Comparison of ENCODE assay signal across 9 mouse cellular contexts in the genomic region with DNA sequence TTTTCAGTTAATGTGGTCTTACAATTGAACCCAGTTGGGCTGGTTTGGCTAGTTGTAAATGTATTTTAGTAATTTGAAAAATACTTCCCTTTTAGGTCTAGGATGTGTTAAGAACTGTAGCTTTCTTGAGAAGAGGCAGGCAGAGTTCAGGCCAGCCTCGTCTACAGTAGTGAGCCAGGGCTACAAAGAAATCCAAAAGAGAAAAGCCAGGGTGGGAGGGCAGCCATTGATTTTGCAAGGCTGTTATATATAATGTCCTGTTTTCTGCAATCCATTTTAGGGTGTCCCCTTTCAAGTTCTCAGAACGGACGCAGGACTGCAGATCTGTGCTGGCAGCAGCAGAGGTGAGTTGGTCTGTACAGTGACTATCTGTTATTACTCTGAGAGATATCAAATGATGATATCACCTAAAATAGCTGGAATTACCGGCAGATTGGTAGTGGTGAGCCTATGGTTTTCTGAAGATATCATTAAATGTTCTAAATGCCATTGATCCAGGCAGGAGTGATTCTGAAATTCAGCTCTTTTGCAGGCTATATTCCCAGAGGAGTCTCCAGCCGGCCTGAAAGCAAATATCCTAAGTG. TPM values are rescaled to one million over a fixed set of nuclear protein-coding genes. Genes with fewer than 3 reads are reported as not detected.
DNase-seq lines count a peak whose midpoint lies in the region; ATAC-seq and TF ChIP-seq lines count a peak whose summit lies in the region.
"Had no signal": no experiment of that assay in that cellular context is flagged by ENCODE, and none has a peak within 500 bp of the region (broad histone marks: within the 10 kb centered on the region; RNA-seq: fewer than 3 reads in every experiment).

No protein-coding gene starts in this region.

- no peaks in the 10 kb centered on the region for H3K9me3 ChIP-seq in lung, embryonic 14.5 days (ENCODE audit: low read depth, low read length)
- no peaks in the 10 kb centered on the region for H3K9me3 ChIP-seq in embryonic facial prominence, embryonic 15.5 days (replicated peaks)
- H3K9me3 ChIP-seq in limb, embryonic 10.5 days (replicated peaks) = no peaks in the 10 kb centered on the region
- no peaks in the 10 kb centered on the region for H3K9me3 ChIP-seq in neural tube, embryonic 15.5 days (replicated peaks)

- H3K4me1 ChIP-seq in lung, embryonic 14.5 days (ENCODE audit: insufficient read depth) = peaks cover 10% of the 10 kb centered on the region
- H3K4me1 ChIP-seq in embryonic facial prominence, embryonic 15.5 days = peaks cover 31% of the 10 kb centered on the region
- peaks cover 27% of the 10 kb centered on the region for H3K4me1 ChIP-seq in limb, embryonic 10.5 days
- H3K4me1 ChIP-seq in neural tube, embryonic 15.5 days = peaks cover 48% of the 10 kb centered on the region

- 7% methylated on average over 5 of the region's 5 CpGs for WGBS in lung, embryonic 14.5 days
- WGBS in embryonic facial prominence, embryonic 15.5 days = 10% methylated on average over 5 of the region's 5 CpGs
- 25% methylated on average over 5 of the region's 5 CpGs for WGBS in limb, embryonic 10.5 days
- 13% methylated on average over 5 of the region's 5 CpGs for WGBS in neural tube, embryonic 15.5 days

- H3K36me3 ChIP-seq in lung, embryonic 14.5 days (ENCODE audit: insufficient read depth) = peaks cover 60% of the 10 kb centered on the region
- H3K36me3 ChIP-seq in embryonic facial prominence, embryonic 15.5 days = peaks cover 45% of the 10 kb centered on the region
- peaks cover 62% of the 10 kb centered on the region for H3K36me3 ChIP-seq in limb, embryonic 10.5 days
- peaks cover 49% of the 10 kb centered on the region for H3K36me3 ChIP-seq in neural tube, embryonic 15.5 days

- no peak for TF ChIP-seq CTCF in lung, embryonic 14.5 days (IDR thresholded peaks at IDR 0.05; ENCODE audit: low read depth)

- peak overlapping the region; percentile 84 for H3K9ac ChIP-seq in lung, embryonic 14.5 days
- peak overlapping the region; percentile 86; the same call in 1 of the 2 replicates for H3K9ac ChIP-seq in embryonic facial prominence, embryonic 15.5 days
- H3K9ac ChIP-seq in neural tube, embryonic 15.5 days (replicated peaks) = peak overlapping the region; percentile 55

- peak overlapping the region; percentile 82 for H3K4me2 ChIP-seq in lung, embryonic 14.5 days
- H3K4me2 ChIP-seq in embryonic facial prominence, embryonic 15.5 days (replicated peaks) = peak overlapping the region; percentile 58
- peak overlapping the region; percentile 67 for H3K4me2 ChIP-seq in neural tube, embryonic 15.5 days

- H3K4me3 ChIP-seq in lung, embryonic 14.5 days (ENCODE audit: low read depth, low read length) = peak overlapping the region; percentile 72
- H3K4me3 ChIP-seq in embryonic facial prominence, embryonic 15.5 days (replicated peaks) = peak overlapping the region; percentile 64
- peak overlapping the region; percentile 79 for H3K4me3 ChIP-seq in limb, embryonic 10.5 days
- peak overlapping the region; percentile 71 for H3K4me3 ChIP-seq in neural tube, embryonic 15.5 days (replicated peaks)

- no peak for ATAC-seq in lung, embryonic 14.5 days (ENCODE audit: insufficient read depth)
- ATAC-seq in embryonic facial prominence, embryonic 15.5 days (ENCODE audit: insufficient number of reproducible peaks, low FRiP score, low TSS enrichment, low read depth) = no peak
- no peak for ATAC-seq in neural tube, embryonic 15.5 days (ENCODE audit: low FRiP score)

- H3K27ac ChIP-seq in lung, embryonic 14.5 days (ENCODE audit: low read depth) = peak overlapping the region; percentile 89
- H3K27ac ChIP-seq in embryonic facial prominence, embryonic 15.5 days (replicated peaks) = peak overlapping the region; percentile 92
- peak overlapping the region; percentile 97 for H3K27ac ChIP-seq in limb, embryonic 10.5 days
- H3K27ac ChIP-seq in neural tube, embryonic 15.5 days (replicated peaks) = peak overlapping the region; percentile 95; the same call in 1 of the 2 replicates

- H3K27me3 ChIP-seq in lung, embryonic 14.5 days (ENCODE audit: insufficient read depth, low read length) = no peaks in the 10 kb centered on the region
- H3K27me3 ChIP-seq in embryonic facial prominence, embryonic 15.5 days = no peaks in the 10 kb centered on the region
- no peaks in the 10 kb centered on the region for H3K27me3 ChIP-seq in limb, embryonic 10.5 days (ENCODE audit: low read depth, poor library complexity, severe bottlenecking)
- H3K27me3 ChIP-seq in neural tube, embryonic 15.5 days (replicated peaks) = no peaks in the 10 kb centered on the region

- DNase-seq in lung, embryonic 14.5 days = peak; percentile 19
- no peak for DNase-seq in lung, postnatal 36 days
- DNase-seq in limb, embryonic 10.5 days (ENCODE audit: low spot score) = no peak
- DNase-seq in cerebellum, adult 9-10 months = no peak
- DNase-seq in MN1 (ENCODE audit: low spot score) = no peak
- no peak for DNase-seq in gastrocnemius, postnatal 25 days
- DNase-seq: adrenal gland, postnatal 25 days had no signal

RNA-seq across cellular contexts. Expression of gene Trpv2, which starts 29.9 kb away (rescaled TPM):
- 3.9 and 4.2 TPM in 2 replicates for polyA plus RNA-seq in lung, embryonic 14.5 days (2014; fragmentation: Nextera tagmentation; extraction: Ambion mirVana)
- 5.3 and 6.4 TPM in 2 replicates for polyA plus RNA-seq in embryonic facial prominence, embryonic 15.5 days (2015; fragmentation: Nextera tagmentation; extraction: Ambion mirVana)
- polyA plus RNA-seq in limb, embryonic 10.5 days (2016; fragmentation: Nextera tagmentation; extraction: Ambion mirVana) = 0.55 and 0.87 TPM in 2 replicates
- 32.3 and 32.9 TPM in 2 replicates for polyA plus RNA-seq in neural tube, embryonic 15.5 days (2015; fragmentation: Nextera tagmentation; extraction: Ambion mirVana)
- 1 to 10 TPM in 1 of 2 experiments, under 1 TPM in 1; 0.97 to 1.5 TPM for total RNA-seq in gastrocnemius, postnatal 25 days (2021)

RNA-seq across cellular contexts. Expression of gene Lrrc75a, which starts 44.1 kb away (rescaled TPM):
- 14.1 and 16.4 TPM in 2 replicates for polyA plus RNA-seq in lung, embryonic 14.5 days (2014; fragmentation: Nextera tagmentation; extraction: Ambion mirVana)
- 16.2 and 16.3 TPM in 2 replicates for polyA plus RNA-seq in embryonic facial prominence, embryonic 15.5 days (2015; fragmentation: Nextera tagmentation; extraction: Ambion mirVana)
- polyA plus RNA-seq in limb, embryonic 10.5 days (2016; fragmentation: Nextera tagmentation; extraction: Ambion mirVana) = 15.7 and 17.3 TPM in 2 replicates
- polyA plus RNA-seq in neural tube, embryonic 15.5 days (2015; fragmentation: Nextera tagmentation; extraction: Ambion mirVana) = 8.2 and 8.5 TPM in 2 replicates
- 1 to 10 TPM; 4.0 to 4.7 TPM for total RNA-seq in gastrocnemius, postnatal 25 days (2021)

RNA-seq across cellular contexts. Expression of gene Mmgt2, which starts 44.2 kb away (rescaled TPM):
- polyA plus RNA-seq in lung, embryonic 14.5 days (2014; fragmentation: Nextera tagmentation; extraction: Ambion mirVana) = 42.7 and 42.8 TPM in 2 replicates
- 51.4 and 52.4 TPM in 2 replicates for polyA plus RNA-seq in embryonic facial prominence, embryonic 15.5 days (2015; fragmentation: Nextera tagmentation; extraction: Ambion mirVana)
- polyA plus RNA-seq in limb, embryonic 10.5 days (2016; fragmentation: Nextera tagmentation; extraction: Ambion mirVana) = 45.5 and 52.5 TPM in 2 replicates
- 23.2 and 30.8 TPM in 2 replicates for polyA plus RNA-seq in neural tube, embryonic 15.5 days (2015; fragmentation: Nextera tagmentation; extraction: Ambion mirVana)
- 1 to 10 TPM; 2.8 to 4.2 TPM for total RNA-seq in gastrocnemius, postnatal 25 days (2021)

RNA-seq across cellular contexts. Expression of gene Ubb, which starts 53.2 kb away (rescaled TPM):
- 2,928 and 2,952 TPM in 2 replicates for polyA plus RNA-seq in lung, embryonic 14.5 days (2014; fragmentation: Nextera tagmentation; extraction: Ambion mirVana)
- polyA plus RNA-seq in embryonic facial prominence, embryonic 15.5 days (2015; fragmentation: Nextera tagmentation; extraction: Ambion mirVana) = 3,288 and 3,376 TPM in 2 replicates
- polyA plus RNA-seq in limb, embryonic 10.5 days (2016; fragmentation: Nextera tagmentation; extraction: Ambion mirVana) = 3,627 and 3,653 TPM in 2 replicates
- 4,120 and 4,434 TPM in 2 replicates for polyA plus RNA-seq in neural tube, embryonic 15.5 days (2015; fragmentation: Nextera tagmentation; extraction: Ambion mirVana)
- total RNA-seq in gastrocnemius, postnatal 25 days (2021) = 100 to 1,000 TPM; 692 to 747 TPM
